Mouse (Mus musculus): ENCODE data around the gene Tfap2e. TPM values are rescaled to one million over a fixed set of nuclear protein-coding genes. Genes with fewer than 3 reads are reported as not detected.
A peak's percentile ranks its signal among the peaks of the same experiment; 100 is the strongest.

Gene Tfap2e
- polyA plus RNA-seq, 1 experiment, result 0.28 TPM

- Histone ChIP-seq H3K4me3 (replicated peaks; ENCODE audit: extremely low read depth, low read depth, low read length) (peak within 1 kb of the TSS; percentile 94), H3K4me1 (ENCODE audit: control insufficient read depth, insufficient read depth, low read length) (peaks cover 6% of the 10 kb centered on the region)
- DNase-seq, result peak; percentile 98
- TF ChIP-seq CTCF (IDR thresholded peaks at IDR 0.05; ENCODE audit: insufficient read depth, low read length) (no peak), POLR2A (IDR thresholded peaks at IDR 0.05; ENCODE audit: borderline replicate concordance, extremely low read depth, low read depth, low read length) (peak; percentile 81)
- under 1% methylated on average over 71 of the region's 71 CpGs for WGBS
These were observed 17.5 kb upstream of the Tfap2e start, which contains the start of the genes Ncdn and AU040320 for GRCm38 (mm10) chr4:126753268-126754230. Gene Ncdn (minus strand): TSS chr4:126753438. Gene AU040320 (plus strand): TSS chr4:126753544.

GRCm38 (mm10) chr4:126752608-126753141, 16.6 kb upstream of the Tfap2e start:
- DNase-seq, result no peak
- TF ChIP-seq CTCF (IDR thresholded peaks at IDR 0.05; ENCODE audit: insufficient read depth, low read length) (no peak), POLR2A (IDR thresholded peaks at IDR 0.05; ENCODE audit: borderline replicate concordance, extremely low read depth, low read depth, low read length) (no peak)
- Histone ChIP-seq H3K4me1 (ENCODE audit: control insufficient read depth, insufficient read depth, low read length) (peaks cover 6% of the 10 kb centered on the region), H3K4me3 (replicated peaks; ENCODE audit: extremely low read depth, low read depth, low read length) (peak overlapping the region; percentile 94)
- 0% methylated on average over 23 of the region's 23 CpGs for WGBS

- no peak for DNase-seq
- TF ChIP-seq CTCF (IDR thresholded peaks at IDR 0.05; ENCODE audit: insufficient read depth, low read length) (no peak), POLR2A (IDR thresholded peaks at IDR 0.05; ENCODE audit: borderline replicate concordance, extremely low read depth, low read depth, low read length) (no peak)
- 13% methylated on average over 13 of the region's 13 CpGs for WGBS
- H3K4me3 ChIP-seq (replicated peaks; ENCODE audit: extremely low read depth, low read depth, low read length), result peak overlapping the region; percentile 10
- peaks cover 6% of the 10 kb centered on the region for H3K4me1 ChIP-seq (ENCODE audit: control insufficient read depth, insufficient read depth, low read length)
These were observed 16.1 kb upstream of the Tfap2e start for GRCm38 (mm10) chr4:126752024-126752607.

GRCm38 (mm10) chr4:126751556-126752023, 15.6 kb upstream of the Tfap2e start:
- 76% methylated on average over 10 of the region's 10 CpGs for WGBS
- DNase-seq, result no peak
- TF ChIP-seq POLR2A (IDR thresholded peaks at IDR 0.05; ENCODE audit: borderline replicate concordance, extremely low read depth, low read depth, low read length) (no peak), CTCF (IDR thresholded peaks at IDR 0.05; ENCODE audit: insufficient read depth, low read length) (no peak)
- Histone ChIP-seq H3K4me1 (ENCODE audit: control insufficient read depth, insufficient read depth, low read length) (peaks cover 6% of the 10 kb centered on the region), H3K4me3 (replicated peaks; ENCODE audit: extremely low read depth, low read depth, low read length) (no peak overlapping the region)

- Histone ChIP-seq H3K4me3 (replicated peaks; ENCODE audit: extremely low read depth, low read depth, low read length) (no peak overlapping the region), H3K4me1 (ENCODE audit: control insufficient read depth, insufficient read depth, low read length) (peaks cover 6% of the 10 kb centered on the region)
- 87% methylated on average over 8 of the region's 8 CpGs for WGBS
- TF ChIP-seq CTCF (IDR thresholded peaks at IDR 0.05; ENCODE audit: insufficient read depth, low read length) (no peak), POLR2A (IDR thresholded peaks at IDR 0.05; ENCODE audit: borderline replicate concordance, extremely low read depth, low read depth, low read length) (no peak)
- DNase-seq, result no peak
These were observed 15.0 kb upstream of the Tfap2e start for GRCm38 (mm10) chr4:126750863-126751555.

- Histone ChIP-seq H3K4me3 (replicated peaks; ENCODE audit: extremely low read depth, low read depth, low read length) (no peak overlapping the region), H3K4me1 (ENCODE audit: control insufficient read depth, insufficient read depth, low read length) (peaks cover 6% of the 10 kb centered on the region)
- TF ChIP-seq POLR2A (IDR thresholded peaks at IDR 0.05; ENCODE audit: borderline replicate concordance, extremely low read depth, low read depth, low read length), result no peak
- TF ChIP-seq CTCF (IDR thresholded peaks at IDR 0.05; ENCODE audit: insufficient read depth, low read length), result no peak
- DNase-seq, result no peak
- WGBS, result 75% methylated on average over 26 of the region's 26 CpGs
These were observed 14.1 kb upstream of the Tfap2e start for GRCm38 (mm10) chr4:126750046-126750683.

- no peak for TF ChIP-seq CTCF (IDR thresholded peaks at IDR 0.05; ENCODE audit: insufficient read depth, low read length)
- 86% methylated on average over 11 of the region's 11 CpGs for WGBS
These were observed 13.5 kb upstream of the Tfap2e start for GRCm38 (mm10) chr4:126749553-126749952.

GRCm38 (mm10) chr4:126748381-126748780, 12.3 kb upstream of the Tfap2e start:
- Histone ChIP-seq H3K4me3 (replicated peaks; ENCODE audit: extremely low read depth, low read depth, low read length) (no peak overlapping the region), H3K4me1 (ENCODE audit: control insufficient read depth, insufficient read depth, low read length) (peaks cover 6% of the 10 kb centered on the region)
- DNase-seq, result no peak
- WGBS, result 96% methylated on average over 8 of the region's 8 CpGs
- TF ChIP-seq CTCF (IDR thresholded peaks at IDR 0.05; ENCODE audit: insufficient read depth, low read length) (no peak), POLR2A (IDR thresholded peaks at IDR 0.05; ENCODE audit: borderline replicate concordance, extremely low read depth, low read depth, low read length) (no peak)

More at GRCm38 (mm10) chr4:126749553-126749952, 13.5 kb upstream of the Tfap2e start:
- peaks cover 6% of the 10 kb centered on the region for H3K4me1 ChIP-seq (ENCODE audit: control insufficient read depth, insufficient read depth, low read length)
- H3K4me3 ChIP-seq (replicated peaks; ENCODE audit: extremely low read depth, low read depth, low read length), result no peak overlapping the region
- DNase-seq, result no peak
